Mouse (Mus musculus) ZHBTc4 (cell line): Measurements from ENCODE around the gene Hip1.

Source experiments
- DNase-seq: peaks from one replicate; pipeline ENCODE4 v3.0.0-alpha.2; 2011; ENCODE audit warnings: low read depth, low spot score

Hip1 gene

GRCm38 (mm10) chr5:135531306-135531845, 13.5 kb downstream of the Hip1 start:
- DNase-seq = no peak

- DNase-seq = no peak
Observed at GRCm38 (mm10) chr5:135529964-135530363, 15.0 kb downstream of the Hip1 start.

GRCm38 (mm10) chr5:135529310-135529709, 15.6 kb downstream of the Hip1 start:
- DNase-seq = peak; percentile 28

- DNase-seq = no peak
Observed at GRCm38 (mm10) chr5:135527986-135528385, 16.9 kb downstream of the Hip1 start.

GRCm38 (mm10) chr5:135524660-135525560, 20.0 kb downstream of the Hip1 start:
- DNase-seq = no peak

- DNase-seq = no peak
Observed at GRCm38 (mm10) chr5:135524087-135524486, 20.8 kb downstream of the Hip1 start.

GRCm38 (mm10) chr5:135522111-135522722, 22.7 kb downstream of the Hip1 start:
- DNase-seq = no peak

GRCm38 (mm10) chr5:135517348-135517883, 27.5 kb downstream of the Hip1 start:
- no peak for DNase-seq

GRCm38 (mm10) chr5:135513131-135513530, 31.8 kb downstream of the Hip1 start:
- no peak for DNase-seq

GRCm38 (mm10) chr5:135511105-135511504, 33.8 kb downstream of the Hip1 start:
- DNase-seq = no peak

- no peak for DNase-seq
Observed at GRCm38 (mm10) chr5:135508284-135508683, 36.6 kb downstream of the Hip1 start.

- no peak for DNase-seq
Observed at GRCm38 (mm10) chr5:135507561-135508273, 37.2 kb downstream of the Hip1 start.

- peak; percentile 82 for DNase-seq
Observed at GRCm38 (mm10) chr5:135505442-135505841, 39.5 kb downstream of the Hip1 start.

GRCm38 (mm10) chr5:135502931-135503330, 42.0 kb downstream of the Hip1 start:
- no peak for DNase-seq

GRCm38 (mm10) chr5:135502027-135502426, 42.9 kb downstream of the Hip1 start:
- DNase-seq = no peak

- no peak for DNase-seq
Observed at GRCm38 (mm10) chr5:135498914-135499313, 46.0 kb downstream of the Hip1 start.

GRCm38 (mm10) chr5:135497347-135497955, 47.5 kb downstream of the Hip1 start:
- DNase-seq = peak; percentile 51

- DNase-seq = no peak
Observed at GRCm38 (mm10) chr5:135496489-135496888, 48.4 kb downstream of the Hip1 start.

GRCm38 (mm10) chr5:135495471-135495870, 49.4 kb downstream of the Hip1 start:
- DNase-seq = peak; percentile 67

- peak; percentile 91 for DNase-seq
Observed at GRCm38 (mm10) chr5:135494183-135494910, 50.6 kb downstream of the Hip1 start.

GRCm38 (mm10) chr5:135493095-135493494, 51.8 kb downstream of the Hip1 start:
- peak; percentile 78 for DNase-seq
